Mouse (Mus musculus) G1E (cell line): Measurements from ENCODE around the gene Kpna2. TPM values are rescaled to one million over a fixed set of nuclear protein-coding genes. Genes with fewer than 3 reads are reported as not detected.

Experiments used
- ATAC-seq: 2 replicates; pipeline ENCODE4 v1.8.0; 2016; ENCODE audit warnings: mild to moderate bottlenecking; ENCODE audit not compliant: insufficient number of reproducible peaks, poor library complexity, low FRiP score, severe bottlenecking; ENCODE audit errors: extremely low read depth
- DNase-seq: peaks from one replicate; pipeline ENCODE4 v3.0.0; 2012; ENCODE audit warnings: low spot score
- H3K27me3 ChIP-seq: 2 replicates; pipeline ENCODE4 v1.6.1; 2012; ENCODE audit warnings: mild to moderate bottlenecking, low read length, inconsistent platforms; ENCODE audit not compliant: insufficient read depth
- H3K36me3 ChIP-seq: replicated peaks from 2 replicates; pipeline ENCODE3; 2012; ENCODE audit warnings: mild to moderate bottlenecking, inconsistent platforms
- H3K4me1 ChIP-seq: 2 replicates; pipeline ENCODE4 v1.6.1; 2012; ENCODE audit warnings: low read depth, low read length, inconsistent platforms, mixed read lengths; ENCODE audit not compliant: insufficient read depth
- H3K4me3 ChIP-seq: 2 replicates; pipeline ENCODE4 v1.5.1; 2012; ENCODE audit warnings: low read depth, mild to moderate bottlenecking, inconsistent platforms, low read length, moderate library complexity, mixed read lengths
- H3K9me3 ChIP-seq: replicated peaks from 2 replicates; pipeline ENCODE4 v1.6.1; 2012; ENCODE audit warnings: inconsistent platforms
- CTCF ChIP-seq: IDR thresholded peaks from 2 replicates; pipeline ENCODE4 v1.5.1; 2012; ENCODE audit warnings: low read depth, low read length, inconsistent platforms, mixed read lengths
- GATA1 ChIP-seq: IDR thresholded peaks from 2 replicates; pipeline ENCODE4 v1.6.1; 2012; ENCODE audit warnings: borderline replicate concordance, low read length, inconsistent platforms, mixed read lengths
- GATA2 ChIP-seq: IDR thresholded peaks from 2 replicates; pipeline ENCODE4 v1.6.1; 2012; ENCODE audit warnings: low read depth, low read length, inconsistent platforms, borderline replicate concordance
- POLR2AphosphoS5 ChIP-seq: IDR thresholded peaks from 2 replicates; pipeline ENCODE4 v1.6.1; 2012; ENCODE audit warnings: low read depth, low read length, inconsistent platforms; ENCODE audit not compliant: insufficient replicate concordance
- TAL1 ChIP-seq: conservative IDR thresholded peaks from 2 replicates; pipeline ENCODE4 v1.6.1; 2012; ENCODE audit warnings: low read depth, low read length, inconsistent platforms, mixed read lengths
- polyA plus RNA-seq: library from polyadenylated mRNA; stranded (reverse); fragments of >175 nt; gene quantifications from 2 replicates; pipeline ENCODE4 v1.2.3, GENCODE M21; 2012
- total RNA-seq, 2 experiments: library from RNA; stranded (forward) in 1 of 2; stranded (reverse) in 1 of 2; fragments of 200-1000 nt in 1 of 2; fragments of >200 nt in 1 of 2; fragmentation: Nextera tagmentation in 1 of 2; gene quantifications; 2 replicates each; pipeline ENCODE4 v1.2.3; 2014 to 2017

Gene Kpna2
- total and polyA plus RNA-seq, 3 experiments = 13.7 to 432 (median 62.0) TPM

GRCm38 (mm10) chr11:106954116-106954515, 45.2 kb downstream of the Kpna2 start:
- no peaks in the 10 kb centered on the region for H3K9me3 ChIP-seq
- H3K4me1 ChIP-seq = peaks cover 4% of the 10 kb centered on the region; the same call in 1 of the 2 replicates
- TF ChIP-seq GATA1 = no peak
- TF ChIP-seq GATA2 = no peak
- no peak for TF ChIP-seq TAL1
- TF ChIP-seq CTCF = no peak
- no peak for TF ChIP-seq POLR2AphosphoS5
- DNase-seq = no peak
- H3K4me3 ChIP-seq = no peak overlapping the region
- ATAC-seq = no peak
- no peaks in the 10 kb centered on the region for H3K36me3 ChIP-seq
- peaks cover 26% of the 10 kb centered on the region for H3K27me3 ChIP-seq

Other genes with a start within 250 kb of the Kpna2 start
- 0.24 TPM in 1 of 2 replicates, not detected in the other for gene Pecam1, start 248.9 kb downstream of the Kpna2 start, total RNA-seq (2014; fragmentation: Nextera tagmentation)
- gene Pecam1, start 248.9 kb downstream of the Kpna2 start, total RNA-seq (2017) = 0.70 and 0.93 TPM in 2 replicates
- gene Pecam1, start 248.9 kb downstream of the Kpna2 start, polyA plus RNA-seq = not detected in 2 replicates
- not detected in 2 replicates for gene Milr1, start 248.3 kb downstream of the Kpna2 start, total RNA-seq (2014; fragmentation: Nextera tagmentation)
- 0.33 and 0.87 TPM in 2 replicates for gene Milr1, start 248.3 kb downstream of the Kpna2 start, total RNA-seq (2017)
- 0.05 TPM in 1 of 2 replicates, not detected in the other for gene Milr1, start 248.3 kb downstream of the Kpna2 start, polyA plus RNA-seq
- gene Polg2, start 220.0 kb downstream of the Kpna2 start, total RNA-seq (2014; fragmentation: Nextera tagmentation) = 9.6 and 10.3 TPM in 2 replicates
- gene Polg2, start 220.0 kb downstream of the Kpna2 start, total RNA-seq (2017) = 6.9 and 8.5 TPM in 2 replicates
- 2.0 and 2.7 TPM in 2 replicates for gene Polg2, start 220.0 kb downstream of the Kpna2 start, polyA plus RNA-seq
- gene Ddx5, start 210.4 kb downstream of the Kpna2 start, total RNA-seq (2014; fragmentation: Nextera tagmentation) = 765 and 864 TPM in 2 replicates
- gene Ddx5, start 210.4 kb downstream of the Kpna2 start, total RNA-seq (2017) = 782 and 866 TPM in 2 replicates
- 2,578 and 3,923 TPM in 2 replicates for gene Ddx5, start 210.4 kb downstream of the Kpna2 start, polyA plus RNA-seq
- 37.1 and 39.8 TPM in 2 replicates for gene Cep95, start 210.3 kb downstream of the Kpna2 start, total RNA-seq (2014; fragmentation: Nextera tagmentation)
- gene Cep95, start 210.3 kb downstream of the Kpna2 start, total RNA-seq (2017) = 19.3 and 23.8 TPM in 2 replicates
- gene Cep95, start 210.3 kb downstream of the Kpna2 start, polyA plus RNA-seq = 2.0 and 3.1 TPM in 2 replicates
- gene Smurf2, start 78.8 kb downstream of the Kpna2 start, total RNA-seq (2014; fragmentation: Nextera tagmentation) = 27.9 and 28.1 TPM in 2 replicates
- gene Smurf2, start 78.8 kb downstream of the Kpna2 start, total RNA-seq (2017) = 20.0 TPM in 2 replicates
- gene Smurf2, start 78.8 kb downstream of the Kpna2 start, polyA plus RNA-seq = 2.2 and 2.4 TPM in 2 replicates
- gene 1810010H24Rik, start 26.1 kb upstream of the Kpna2 start, total RNA-seq (2014; fragmentation: Nextera tagmentation) = 2.6 and 5.5 TPM in 2 replicates
- gene 1810010H24Rik, start 26.1 kb upstream of the Kpna2 start, total RNA-seq (2017) = 0.87 and 1.3 TPM in 2 replicates
- 0.62 and 0.63 TPM in 2 replicates for gene 1810010H24Rik, start 26.1 kb upstream of the Kpna2 start, polyA plus RNA-seq
- 75.6 and 86.4 TPM in 2 replicates for gene Bptf, start 132.6 kb upstream of the Kpna2 start, total RNA-seq (2014; fragmentation: Nextera tagmentation)
- 25.5 and 28.5 TPM in 2 replicates for gene Bptf, start 132.6 kb upstream of the Kpna2 start, total RNA-seq (2017)
- 48.1 and 53.7 TPM in 2 replicates for gene Bptf, start 132.6 kb upstream of the Kpna2 start, polyA plus RNA-seq
- 75.8 and 84.8 TPM in 2 replicates for gene Nol11, start 189.8 kb upstream of the Kpna2 start, total RNA-seq (2014; fragmentation: Nextera tagmentation)
- gene Nol11, start 189.8 kb upstream of the Kpna2 start, total RNA-seq (2017) = 42.1 and 49.5 TPM in 2 replicates
- gene Nol11, start 189.8 kb upstream of the Kpna2 start, polyA plus RNA-seq = 1.2 and 1.8 TPM in 2 replicates